Mouse (Mus musculus) lung, adult 2 months (tissue): ENCODE results near the gene Tenm3.

ENCODE experiments used
- CTCF ChIP-seq: fragments of 200-500 bp; IDR thresholded peaks from 2 replicates; pipeline ENCODE4 v1.5.1; 2011; ENCODE audit warnings: mild to moderate bottlenecking, low read length, control low read depth; ENCODE audit not compliant: insufficient read depth
- POLR2A ChIP-seq: fragments of 200-500 bp; IDR thresholded peaks from 2 replicates; pipeline ENCODE4 v1.6.1; 2011; ENCODE audit warnings: low read depth, mild to moderate bottlenecking, control low read depth, low read length, borderline replicate concordance; ENCODE audit errors: extremely low read depth

GRCm38 (mm10) chr8:48356849-48357248, 486.9 kb downstream of the Tenm3 start:
- TF ChIP-seq CTCF, result no peak
- TF ChIP-seq POLR2A, result no peak
